Mouse (Mus musculus) liver, embryonic 14.5 days (tissue): ENCODE data around the gene Fam98a. TPM values are rescaled to one million over a fixed set of nuclear protein-coding genes. Genes with fewer than 3 reads are reported as not detected.
A peak's percentile ranks its signal among the peaks of the same experiment; 100 is the strongest.

ENCODE experiments used
- ATAC-seq: fragments of 200-750 bp; cut with Nextera tagmentation; 2 replicates; pipeline ENCODE4 v1.8.0; 2017; ENCODE audit warnings: moderate number of reproducible peaks, mild to moderate bottlenecking, moderate library complexity; ENCODE audit not compliant: insufficient read depth
- DNase-seq, 3 experiments: peaks; one replicate each; pipeline ENCODE4 v3.0.0-alpha.2; 2012 to 2013; ENCODE audit warnings: low read depth in 3 of 3, low spot score in 3 of 3
- H3K27ac ChIP-seq: fragments of 300-500 bp; sonication (generic); 2 replicates; pipeline ENCODE4 v1.5.1; 2014; ENCODE audit warnings: moderate library complexity, mild to moderate bottlenecking, control low read depth, inconsistent platforms
- H3K27me3 ChIP-seq: fragments of 300-500 bp; sonication (generic); 2 replicates; pipeline ENCODE4 v1.6.1; 2014; ENCODE audit warnings: mild to moderate bottlenecking, low read length, moderate library complexity; ENCODE audit not compliant: control insufficient read depth, insufficient read depth
- H3K36me3 ChIP-seq: fragments of 300-500 bp; sonication (generic); replicated peaks from 2 replicates; pipeline ENCODE4 v1.6.1; 2014; ENCODE audit warnings: low read depth; ENCODE audit not compliant: control insufficient read depth, insufficient read depth
- H3K4me1 ChIP-seq, 2 experiments: fragments of 200-500 bp in 1 of 2; fragments of 300-500 bp in 1 of 2; sonication (generic) in 1 of 2; replicated peaks; 2 replicates each; pipeline ENCODE4 v1.6.1; 2012 to 2014; ENCODE audit warnings: antibody characterized with exemption in 1 of 2, inconsistent platforms in 1 of 2, low read length in 1 of 2; ENCODE audit not compliant: control insufficient read depth in 2 of 2, insufficient read depth in 2 of 2
- H3K4me2 ChIP-seq: fragments of 300-500 bp; sonication (generic); 2 replicates; pipeline ENCODE4 v1.6.1; 2014; ENCODE audit warnings: low read depth, mild to moderate bottlenecking, control low read depth, moderate library complexity
- H3K4me3 ChIP-seq, 2 experiments: fragments of 200-500 bp in 1 of 2; fragments of 300-500 bp in 1 of 2; sonication (generic) in 1 of 2; 2 replicates each; pipeline ENCODE4 v1.5.1; 2012 to 2014; ENCODE audit warnings: low read depth in 2 of 2, low read length in 2 of 2, mild to moderate bottlenecking in 2 of 2, control low read depth in 1 of 2, inconsistent platforms in 1 of 2, moderate library complexity in 1 of 2; ENCODE audit not compliant: insufficient read depth in 1 of 2
- H3K9ac ChIP-seq: fragments of 300-500 bp; sonication (generic); replicated peaks from 2 replicates; pipeline ENCODE4 v1.6.1; 2014; ENCODE audit warnings: mild to moderate bottlenecking, control low read depth, moderate library complexity
- H3K9me3 ChIP-seq: fragments of 300-500 bp; sonication (generic); 2 replicates; pipeline ENCODE4 v1.6.1; 2016; ENCODE audit warnings: low read length, mixed read lengths; ENCODE audit not compliant: control insufficient read depth
- CTCF ChIP-seq: IDR thresholded peaks from 2 replicates; pipeline ENCODE4 v1.5.1; 2016; ENCODE audit warnings: antibody characterized with exemption, low read depth, control low read depth
- EP300 ChIP-seq: IDR thresholded peaks from 2 replicates; pipeline ENCODE4 v1.6.1; 2016; ENCODE audit warnings: antibody characterized with exemption, low read depth
- WGBS: fragments of 180-500 bp; shearing (Covaris S2); extraction: QIAGEN DNeasy Blood & Tissue Kit; methylation state at CpG from one replicate; pipeline ENCODE4 v1.1.7; 2014; ENCODE audit not compliant: insufficient replicate concordance; 5-methylcytosine and 5-hydroxymethylcytosine counted together
- polyA plus RNA-seq, 2 experiments: library from polyadenylated mRNA; depleted of rRNA in 1 of 2; stranded (reverse) in 1 of 2; unstranded in 1 of 2; fragments of >200 nt; fragmentation: Nextera tagmentation in 1 of 2; extraction: Ambion mirVana in 1 of 2; gene quantifications; 2 replicates each; pipeline versions ENCODE4 v1.2.1 to v1.2.3; 2012 to 2014

The Fam98a gene
- polyA plus RNA-seq, 2 experiments = 6.0 to 17.9 TPM

GRCm38 (mm10) chr17:75557031-75557430 is 5.3 kb upstream of the Fam98a start:
- H3K27ac ChIP-seq = no peak overlapping the region
- H3K4me3 ChIP-seq = no peak overlapping the region
- WGBS = 57% methylated on average over 3 of the region's 3 CpGs
- no peaks in the 10 kb centered on the region for H3K36me3 ChIP-seq
- ATAC-seq = no peak
- no peak overlapping the region for H3K4me2 ChIP-seq
- H3K27me3 ChIP-seq = no peaks in the 10 kb centered on the region
- no peak overlapping the region for H3K9ac ChIP-seq
- DNase-seq = no peak
- H3K9me3 ChIP-seq = no peaks in the 10 kb centered on the region
- TF ChIP-seq EP300 (no peak), CTCF (no peak)
- H3K4me1 ChIP-seq = 0 out of 4 replicates have a peak, but pooled peaks cover 0 to 2% of the 10 kb centered on the region in 2 experiments

GRCm38 (mm10) chr17:75550771-75551413 is 854 bp downstream of the Fam98a start:
- Histone ChIP-seq H3K27me3 (no peaks in the 10 kb centered on the region), H3K9ac (peak overlapping the region; percentile 89), H3K9me3 (no peaks in the 10 kb centered on the region), H3K4me3 (peak overlapping the region; percentile 85 to 89), H3K4me2 (peak overlapping the region; percentile 88), H3K4me1 (peaks cover 0 to 9% of the 10 kb centered on the region in 2 experiments; a peak in 3 of 4 replicates), H3K36me3 (peaks cover 9% of the 10 kb centered on the region), H3K27ac (no peak overlapping the region)
- no peak for DNase-seq
- TF ChIP-seq EP300 (no peak), CTCF (no peak)
- 34% methylated on average over 11 of the region's 11 CpGs for WGBS
- no peak for ATAC-seq

- ATAC-seq = no peak
- Histone ChIP-seq H3K9ac (no peak overlapping the region), H3K27ac (no peak overlapping the region), H3K36me3 (peaks cover 11% of the 10 kb centered on the region), H3K27me3 (no peaks in the 10 kb centered on the region), H3K4me3 (no peak overlapping the region), H3K4me2 (no peak overlapping the region), H3K4me1 (peaks cover 0 to 14% of the 10 kb centered on the region in 2 experiments), H3K9me3 (no peaks in the 10 kb centered on the region)
- no peak for DNase-seq
- 33% methylated on average over 7 of the region's 7 CpGs for WGBS
- no peak for TF ChIP-seq CTCF
- TF ChIP-seq EP300 = no peak
Measured at GRCm38 (mm10) chr17:75544262-75544661, 7.5 kb downstream of the Fam98a start.

GRCm38 (mm10) chr17:75543434-75543833 is 8.3 kb downstream of the Fam98a start:
- H3K27me3 ChIP-seq = no peaks in the 10 kb centered on the region
- TF ChIP-seq CTCF (no peak), EP300 (0 out of 2 replicates have a peak, but pooled peaks have one; percentile 23)
- H3K4me1 ChIP-seq = peaks cover 0 to 14% of the 10 kb centered on the region in 2 experiments
- ATAC-seq (0 out of 2 replicates have a peak, but pooled peaks have one; percentile 37), DNase-seq (no peak)
- no peak overlapping the region for H3K9ac ChIP-seq
- H3K9me3 ChIP-seq = no peaks in the 10 kb centered on the region
- 13% methylated on average over 7 of the region's 7 CpGs for WGBS
- no peak overlapping the region for H3K4me3 ChIP-seq
- H3K4me2 ChIP-seq = peak overlapping the region; percentile 26; the same call in 1 of the 2 replicates
- no peak overlapping the region for H3K27ac ChIP-seq
- peaks cover 14% of the 10 kb centered on the region for H3K36me3 ChIP-seq

GRCm38 (mm10) chr17:75539841-75540240 is 11.9 kb downstream of the Fam98a start:
- no peaks in the 10 kb centered on the region for H3K9me3 ChIP-seq
- TF ChIP-seq CTCF (no peak), EP300 (no peak)
- peaks cover 0 to 11% of the 10 kb centered on the region in 2 experiments for H3K4me1 ChIP-seq
- H3K27me3 ChIP-seq = no peaks in the 10 kb centered on the region
- peaks cover 10% of the 10 kb centered on the region for H3K36me3 ChIP-seq
- no peak overlapping the region for H3K27ac ChIP-seq
- H3K4me2 ChIP-seq = no peak overlapping the region
- no peak overlapping the region for H3K4me3 ChIP-seq
- DNase-seq (no peak), ATAC-seq (no peak)
- 68% methylated on average over 5 of the region's 5 CpGs for WGBS
- no peak overlapping the region for H3K9ac ChIP-seq
